Mouse (Mus musculus) midbrain, embryonic 13.5 days (tissue): ENCODE data around the gene Taar3. TPM values are rescaled to one million over a fixed set of nuclear protein-coding genes. Genes with fewer than 3 reads are reported as not detected.
A peak's percentile ranks its signal among the peaks of the same experiment; 100 is the strongest.

Experiments
- ATAC-seq: fragments of 200-750 bp; cut with Nextera tagmentation; 2 replicates; pipeline ENCODE4 v1.8.0; 2017; ENCODE audit warnings: mild to moderate bottlenecking, moderate TSS enrichment, moderate library complexity
- H3K27ac ChIP-seq: fragments of 300-500 bp; sonication (generic); 2 replicates; pipeline ENCODE4 v1.5.1; 2015; ENCODE audit warnings: inconsistent platforms, mild to moderate bottlenecking, moderate library complexity
- H3K27me3 ChIP-seq: fragments of 300-500 bp; sonication (generic); 2 replicates; pipeline ENCODE4 v1.6.1; 2015; ENCODE audit warnings: mild to moderate bottlenecking, inconsistent platforms
- H3K36me3 ChIP-seq: fragments of 300-500 bp; sonication (generic); 2 replicates; pipeline ENCODE4 v1.6.1; 2015; ENCODE audit warnings: mild to moderate bottlenecking, inconsistent platforms
- H3K4me1 ChIP-seq: fragments of 300-500 bp; sonication (generic); replicated peaks from 2 replicates; pipeline ENCODE4 v1.6.1; 2015; ENCODE audit warnings: inconsistent platforms
- H3K4me2 ChIP-seq: fragments of 300-500 bp; sonication (generic); replicated peaks from 2 replicates; pipeline ENCODE4 v1.6.1; 2015; ENCODE audit warnings: moderate library complexity, mild to moderate bottlenecking, inconsistent platforms
- H3K4me3 ChIP-seq: fragments of 300-500 bp; sonication (generic); replicated peaks from 2 replicates; pipeline ENCODE4 v1.5.1; 2015; ENCODE audit warnings: mild to moderate bottlenecking, inconsistent platforms
- H3K9ac ChIP-seq: fragments of 300-500 bp; sonication (generic); replicated peaks from 2 replicates; pipeline ENCODE4 v1.6.1; 2015; ENCODE audit warnings: mild to moderate bottlenecking, inconsistent platforms
- H3K9me3 ChIP-seq: fragments of 300-500 bp; sonication (generic); 2 replicates; pipeline ENCODE4 v1.6.1; 2016; ENCODE audit warnings: mild to moderate bottlenecking, inconsistent platforms
- whole genome bisulfite sequencing: fragments of 180-500 bp; shearing (Covaris S2); methylation state at CpG from one replicate; pipeline ENCODE4 v1.1.7; 2015; 5-methylcytosine and 5-hydroxymethylcytosine counted together
- polyA plus RNA-seq: library from polyadenylated mRNA; unstranded; fragments of >200 nt; fragmentation: Nextera tagmentation; extraction: Ambion mirVana; gene quantifications from 2 replicates; pipeline ENCODE4 v1.2.1, GENCODE M21; 2015

The Taar3 gene
- not detected in 2 replicates for polyA plus RNA-seq

GRCm38 (mm10) chr10:23949508-23950005 lies at the start of gene Taar3:
Gene Taar3 (plus strand): TSS chr10:23949558.
- H3K36me3 ChIP-seq: no peaks in the 10 kb centered on the region
- no peak within 1 kb of the TSS for H3K4me3 ChIP-seq
- no peak within 1 kb of the TSS for H3K4me2 ChIP-seq
- ATAC-seq: no peak
- H3K27me3 ChIP-seq: no peaks in the 10 kb centered on the region
- H3K4me1 ChIP-seq: no peaks in the 10 kb centered on the region
- 89% methylated on average over 16 of the region's 16 CpGs for WGBS
- no peak within 1 kb of the TSS for H3K27ac ChIP-seq
- H3K9me3 ChIP-seq: no peaks in the 10 kb centered on the region
- no peak within 1 kb of the TSS for H3K9ac ChIP-seq

- Histone ChIP-seq H3K4me3 (no peak overlapping the region), H3K4me1 (peaks cover 3% of the 10 kb centered on the region; the same call in 1 of the 2 replicates), H3K9ac (no peak overlapping the region), H3K27ac (no peak overlapping the region), H3K36me3 (no peaks in the 10 kb centered on the region), H3K9me3 (no peaks in the 10 kb centered on the region), H3K27me3 (no peaks in the 10 kb centered on the region), H3K4me2 (no peak overlapping the region)
- WGBS: 14% methylated on average over 3 of the region's 3 CpGs
- 0 out of 2 replicates have a peak, but pooled peaks have one; percentile 24 for ATAC-seq
These were observed 48.2 kb upstream of the Taar3 start for GRCm38 (mm10) chr10:23901119-23901518.

GRCm38 (mm10) chr10:23905661-23906060 lies 43.7 kb upstream of the Taar3 start:
- H3K36me3 ChIP-seq: no peaks in the 10 kb centered on the region
- H3K27me3 ChIP-seq: no peaks in the 10 kb centered on the region
- H3K4me1 ChIP-seq: peaks cover 3% of the 10 kb centered on the region; the same call in 1 of the 2 replicates
- no peak overlapping the region for H3K27ac ChIP-seq
- WGBS: 91% methylated on average over 1 of the region's 1 CpGs
- no peaks in the 10 kb centered on the region for H3K9me3 ChIP-seq
- H3K9ac ChIP-seq: no peak overlapping the region
- no peak for ATAC-seq
- H3K4me3 ChIP-seq: no peak overlapping the region
- no peak overlapping the region for H3K4me2 ChIP-seq

GRCm38 (mm10) chr10:23920056-23920455 lies 29.3 kb upstream of the Taar3 start, which contains the start of gene Taar1:
Gene Taar1 (plus strand): TSS chr10:23920356.
- H3K27ac ChIP-seq: no peak within 1 kb of the TSS
- H3K9ac ChIP-seq: no peak within 1 kb of the TSS
- WGBS: 92% methylated on average over 4 of the region's 4 CpGs
- no peaks in the 10 kb centered on the region for H3K9me3 ChIP-seq
- no peaks in the 10 kb centered on the region for H3K36me3 ChIP-seq
- no peaks in the 10 kb centered on the region for H3K27me3 ChIP-seq
- H3K4me2 ChIP-seq: no peak within 1 kb of the TSS
- ATAC-seq: no peak
- H3K4me3 ChIP-seq: no peak within 1 kb of the TSS
- no peaks in the 10 kb centered on the region for H3K4me1 ChIP-seq

GRCm38 (mm10) chr10:23922468-23922867 lies 26.9 kb upstream of the Taar3 start:
- H3K4me1 ChIP-seq: no peaks in the 10 kb centered on the region
- WGBS: 61% methylated on average over 3 of the region's 3 CpGs

GRCm38 (mm10) chr10:23923941-23924340 lies 25.4 kb upstream of the Taar3 start:
- Histone ChIP-seq H3K9ac (no peak overlapping the region), H3K36me3 (no peaks in the 10 kb centered on the region), H3K27me3 (no peaks in the 10 kb centered on the region), H3K27ac (no peak overlapping the region), H3K4me2 (no peak overlapping the region), H3K4me3 (no peak overlapping the region), H3K9me3 (no peaks in the 10 kb centered on the region), H3K4me1 (no peaks in the 10 kb centered on the region)
- 83% methylated on average over 2 of the region's 2 CpGs for WGBS
- ATAC-seq: no peak

More at GRCm38 (mm10) chr10:23922468-23922867, 26.9 kb upstream of the Taar3 start:
- no peaks in the 10 kb centered on the region for H3K27me3 ChIP-seq
- no peak overlapping the region for H3K4me3 ChIP-seq
- no peaks in the 10 kb centered on the region for H3K36me3 ChIP-seq
- no peak overlapping the region for H3K4me2 ChIP-seq
- H3K9me3 ChIP-seq: no peaks in the 10 kb centered on the region
- no peak for ATAC-seq
- H3K9ac ChIP-seq: no peak overlapping the region
- H3K27ac ChIP-seq: no peak overlapping the region

- H3K27ac ChIP-seq: no peak overlapping the region
- 50% methylated on average over 4 of the region's 4 CpGs for WGBS
- no peak overlapping the region for H3K4me3 ChIP-seq
- H3K9ac ChIP-seq: no peak overlapping the region
- ATAC-seq: no peak
- no peaks in the 10 kb centered on the region for H3K36me3 ChIP-seq
- no peaks in the 10 kb centered on the region for H3K4me1 ChIP-seq
- no peaks in the 10 kb centered on the region for H3K27me3 ChIP-seq
- no peaks in the 10 kb centered on the region for H3K9me3 ChIP-seq
- H3K4me2 ChIP-seq: no peak overlapping the region
These were observed 11.7 kb upstream of the Taar3 start for GRCm38 (mm10) chr10:23937613-23938012.

GRCm38 (mm10) chr10:23938312-23938711 lies 11.0 kb upstream of the Taar3 start, which contains the start of gene Taar2:
Gene Taar2 (plus strand): TSS chr10:23938572.
- WGBS: 40% methylated on average over 6 of the region's 6 CpGs
- Histone ChIP-seq H3K36me3 (no peaks in the 10 kb centered on the region), H3K4me3 (no peak within 1 kb of the TSS), H3K27me3 (no peaks in the 10 kb centered on the region), H3K4me1 (no peaks in the 10 kb centered on the region), H3K4me2 (no peak within 1 kb of the TSS), H3K27ac (no peak within 1 kb of the TSS), H3K9ac (no peak within 1 kb of the TSS), H3K9me3 (no peaks in the 10 kb centered on the region)
- ATAC-seq: no peak

- WGBS: 76% methylated on average over 5 of the region's 5 CpGs
- Histone ChIP-seq H3K9me3 (no peaks in the 10 kb centered on the region), H3K4me2 (no peak overlapping the region), H3K4me1 (no peaks in the 10 kb centered on the region), H3K36me3 (no peaks in the 10 kb centered on the region), H3K4me3 (no peak overlapping the region), H3K27me3 (no peaks in the 10 kb centered on the region), H3K9ac (no peak overlapping the region), H3K27ac (no peak overlapping the region)
- ATAC-seq: no peak
These were observed 6.9 kb upstream of the Taar3 start for GRCm38 (mm10) chr10:23942465-23942864.

GRCm38 (mm10) chr10:23948026-23948425 lies 1.3 kb upstream of the Taar3 start:
- Histone ChIP-seq H3K27me3 (no peaks in the 10 kb centered on the region), H3K4me3 (no peak overlapping the region), H3K9me3 (no peaks in the 10 kb centered on the region), H3K4me1 (no peaks in the 10 kb centered on the region), H3K9ac (no peak overlapping the region), H3K27ac (no peak overlapping the region), H3K36me3 (no peaks in the 10 kb centered on the region), H3K4me2 (no peak overlapping the region)
- 76% methylated on average over 7 of the region's 7 CpGs for WGBS
- no peak for ATAC-seq

- H3K27me3 ChIP-seq: no peaks in the 10 kb centered on the region
- no peak for ATAC-seq
These were observed 2.4 kb downstream of the Taar3 start for GRCm38 (mm10) chr10:23951714-23952113.

GRCm38 (mm10) chr10:23959071-23959470 lies 9.7 kb downstream of the Taar3 start:
- H3K9me3 ChIP-seq: no peaks in the 10 kb centered on the region
- no peak overlapping the region for H3K9ac ChIP-seq
- no peaks in the 10 kb centered on the region for H3K27me3 ChIP-seq
- H3K4me1 ChIP-seq: no peaks in the 10 kb centered on the region
- H3K4me2 ChIP-seq: no peak overlapping the region
- H3K36me3 ChIP-seq: no peaks in the 10 kb centered on the region
- H3K27ac ChIP-seq: no peak overlapping the region
- 72% methylated on average over 3 of the region's 3 CpGs for WGBS
- no peak for ATAC-seq
- H3K4me3 ChIP-seq: no peak overlapping the region

More at GRCm38 (mm10) chr10:23951714-23952113, 2.4 kb downstream of the Taar3 start:
- 87% methylated on average over 6 of the region's 6 CpGs for WGBS
- Histone ChIP-seq H3K4me2 (no peak overlapping the region), H3K27ac (no peak overlapping the region), H3K9ac (no peak overlapping the region), H3K9me3 (no peaks in the 10 kb centered on the region), H3K36me3 (no peaks in the 10 kb centered on the region), H3K4me1 (no peaks in the 10 kb centered on the region), H3K4me3 (no peak overlapping the region)

GRCm38 (mm10) chr10:23960444-23960915 lies 11.1 kb downstream of the Taar3 start, which contains the start of gene Taar4:
Gene Taar4 (plus strand): TSS chr10:23960494.
- Histone ChIP-seq H3K36me3 (no peaks in the 10 kb centered on the region), H3K9ac (no peak within 1 kb of the TSS), H3K27ac (no peak within 1 kb of the TSS), H3K27me3 (no peaks in the 10 kb centered on the region), H3K4me2 (no peak within 1 kb of the TSS), H3K4me1 (no peaks in the 10 kb centered on the region), H3K4me3 (no peak within 1 kb of the TSS), H3K9me3 (no peaks in the 10 kb centered on the region)
- ATAC-seq: no peak
- 96% methylated on average over 13 of the region's 13 CpGs for WGBS
